Mouse (Mus musculus) kidney, adult 2 months (tissue): Measurements from ENCODE around the gene Oxt.

Experiments
- CTCF ChIP-seq: fragments of 200-500 bp; conservative IDR thresholded peaks from 2 replicates; pipeline ENCODE4 v1.5.1; 2011; ENCODE audit warnings: low read depth, mild to moderate bottlenecking, control low read depth, low read length, moderate library complexity, mixed read lengths; ENCODE audit not compliant: insufficient read depth, insufficient read length
- POLR2A ChIP-seq: fragments of 200-500 bp; IDR thresholded peaks from one replicate; pipeline ENCODE4 v1.6.1; 2011; ENCODE audit warnings: low read depth, low read length, control low read depth

DNA sequence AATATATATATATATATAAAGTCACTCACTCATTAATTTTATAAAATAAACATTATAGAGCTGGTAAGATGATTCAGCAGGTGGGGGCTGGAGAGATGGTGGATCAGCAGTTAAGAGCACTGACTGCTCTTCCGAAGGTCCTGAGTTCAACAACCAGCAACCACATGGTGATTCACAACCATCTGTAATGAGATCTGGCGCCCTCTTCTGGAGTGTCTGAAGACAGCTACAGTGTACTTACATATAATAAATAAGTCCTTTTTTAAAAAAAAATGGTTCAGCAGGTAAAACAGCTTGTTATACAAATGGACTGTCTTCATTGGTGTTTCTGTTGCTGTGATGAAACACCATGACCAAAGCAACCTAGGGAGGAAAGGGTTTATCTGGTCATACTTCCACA is 18.0 kb upstream of the Oxt start:
- TF ChIP-seq CTCF (no peak), POLR2A (no peak)
